Mouse (Mus musculus): ENCODE measurements around the gene Pid1.

- TF ChIP-seq POLR2A (IDR thresholded peaks at IDR 0.05; ENCODE audit: extremely low read depth, insufficient read depth, low read length) (no peak), CTCF (IDR thresholded peaks at IDR 0.05; ENCODE audit: low read depth, low read length) (no peak)
Measured at GRCm38 (mm10) chr1:84172941-84173340, 191.0 kb downstream of the Pid1 start.
